Mouse (Mus musculus) heart, postnatal 10 days (tissue): ENCODE data around the gene Tmem191c. TPM values are rescaled to one million over a fixed set of nuclear protein-coding genes. Genes with fewer than 3 reads are reported as not detected.

Experiments used
- DNase-seq, 2 experiments: peaks; one replicate each; pipeline ENCODE4 v3.0.0; 2021
- intact Hi-C: fragments of 180-260 bp; cut with DNase I; formaldehyde crosslinking; loops from one replicate; pipeline ENCODE4 v1.15.1; 2025
- total RNA-seq, 2 experiments: library from RNA; stranded (reverse); gene quantifications; 2 replicates each; pipeline ENCODE4 v1.2.3; 2021

Gene Tmem191c
- total RNA-seq, 2 experiments from 2014 or later = 5.0 to 5.5 TPM

DNA sequence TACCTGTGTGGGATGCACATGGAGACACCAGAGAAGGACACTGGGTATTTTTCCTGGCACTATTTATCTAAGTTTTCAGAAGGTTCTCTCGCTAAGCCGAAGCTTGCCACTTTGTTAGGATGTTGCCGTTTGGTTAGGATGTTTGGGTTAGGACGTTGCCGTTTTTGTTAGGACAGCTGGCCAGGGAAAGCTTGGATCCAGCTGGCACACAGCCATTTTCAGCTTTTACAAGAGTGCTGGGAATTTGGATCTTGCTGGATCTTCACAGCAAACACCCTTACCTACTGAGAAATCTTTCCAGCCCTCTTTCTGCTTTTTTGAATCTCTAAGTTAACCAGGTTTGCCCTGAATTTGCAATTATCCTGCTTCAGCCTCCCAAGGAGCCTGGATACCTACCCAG, 45.6 kb downstream of the Tmem191c start:
- intact Hi-C loops = no loop called here
- peak; percentile 23 to 40 for DNase-seq

DNA sequence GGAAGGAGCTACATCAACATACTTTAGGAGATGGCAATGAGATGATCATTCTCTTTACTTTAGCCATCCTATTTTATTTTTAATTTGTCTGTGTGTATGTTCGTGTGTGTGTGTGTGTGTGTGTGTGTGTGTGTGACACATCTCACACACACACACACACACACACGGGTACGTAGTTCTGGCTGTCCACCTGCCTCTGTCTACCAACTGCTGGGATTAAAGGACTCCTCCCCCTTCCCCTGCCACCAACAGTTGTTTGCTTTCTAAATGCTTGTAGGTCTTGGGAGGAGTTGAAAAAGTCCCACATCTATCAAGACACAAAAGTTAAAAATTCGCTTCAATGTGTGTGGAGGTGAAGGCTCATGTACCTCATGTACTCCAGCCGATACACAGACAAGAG, 48.9 kb downstream of the Tmem191c start:
- intact Hi-C loops = no loop called here

DNA sequence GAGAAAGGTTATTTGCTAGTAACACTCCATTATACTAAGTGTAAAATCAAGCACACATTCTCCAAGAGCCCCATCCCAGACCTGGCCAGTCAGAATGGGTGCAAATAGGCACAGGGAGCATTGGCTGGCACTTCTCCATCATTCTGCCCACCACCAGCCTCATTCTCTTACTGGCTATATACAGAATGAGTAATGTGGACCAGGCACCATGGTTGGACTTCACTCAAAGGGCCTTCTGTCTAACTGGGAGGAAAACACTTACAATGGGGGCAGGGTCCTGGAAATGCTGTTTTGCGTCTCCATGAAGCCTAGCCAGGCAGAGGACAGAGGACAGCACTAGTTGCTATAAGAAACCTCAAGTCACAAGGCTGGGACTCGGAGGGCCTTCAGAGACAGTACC, 50.2 kb downstream of the Tmem191c start:
- intact Hi-C loops = no loop called here
- DNase-seq = no peak

More for the DNA sequence above, 48.9 kb downstream of the Tmem191c start:
- DNase-seq = no peak

DNA sequence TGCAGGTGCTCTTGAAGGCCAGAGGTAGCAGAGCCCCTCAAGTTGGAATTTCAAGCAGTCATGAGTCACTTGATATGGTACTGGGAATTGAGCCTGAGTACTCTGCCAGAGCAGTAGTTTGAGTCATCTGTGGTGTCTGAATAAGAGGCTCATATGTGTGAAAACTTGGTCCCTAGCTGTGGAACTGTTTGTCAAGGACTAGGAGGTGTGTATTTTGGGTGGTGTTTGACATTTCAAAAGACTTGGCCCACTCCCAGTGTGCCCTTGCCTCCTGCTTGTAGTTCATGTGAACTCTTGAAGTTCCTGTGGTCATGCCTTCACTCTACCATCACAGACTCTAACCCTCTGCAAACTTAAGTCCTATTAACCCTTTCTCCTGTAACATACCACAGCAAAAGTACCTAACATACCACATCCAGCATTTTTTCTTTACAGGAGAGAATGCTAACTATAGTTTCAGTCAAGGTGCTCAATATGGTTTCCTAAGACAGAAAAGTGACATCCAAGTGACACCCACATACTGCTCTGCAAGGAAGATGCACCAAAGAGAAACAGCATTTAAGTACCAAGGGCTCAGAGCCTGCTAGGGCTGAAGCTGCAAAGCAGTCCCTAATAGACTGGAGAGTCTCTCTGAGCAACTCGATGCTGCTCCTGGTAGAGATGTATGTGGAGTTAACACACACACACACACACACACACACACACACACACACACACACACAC, 54.1 kb downstream of the Tmem191c start:
- intact Hi-C loops = no loop called here
- no peak for DNase-seq

DNA sequence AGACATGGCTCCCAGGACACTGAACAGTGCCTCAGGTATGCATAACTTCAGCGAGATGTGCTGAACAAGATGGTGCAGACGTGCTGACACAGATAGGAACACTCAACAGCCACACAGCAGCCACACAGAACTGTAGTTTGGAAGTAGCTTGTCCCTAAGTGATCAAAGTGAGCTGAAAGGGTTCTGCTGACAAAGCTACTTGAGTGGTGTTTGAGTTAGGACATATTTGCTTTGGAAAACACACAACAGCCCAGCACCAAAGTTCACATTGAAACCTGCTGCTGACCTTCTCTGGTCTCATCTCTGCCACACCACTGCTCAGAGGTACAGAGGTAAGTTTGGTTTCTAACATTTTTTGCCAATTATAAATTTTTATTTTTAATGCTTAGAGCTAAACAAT, 55.2 kb downstream of the Tmem191c start, which contains the start of gene Serpind1:
Gene Serpind1 (plus strand): TSS at position 256 of the 400 bp plus-strand sequence.
- no peak for DNase-seq
- intact Hi-C loops = no loop called here

DNA sequence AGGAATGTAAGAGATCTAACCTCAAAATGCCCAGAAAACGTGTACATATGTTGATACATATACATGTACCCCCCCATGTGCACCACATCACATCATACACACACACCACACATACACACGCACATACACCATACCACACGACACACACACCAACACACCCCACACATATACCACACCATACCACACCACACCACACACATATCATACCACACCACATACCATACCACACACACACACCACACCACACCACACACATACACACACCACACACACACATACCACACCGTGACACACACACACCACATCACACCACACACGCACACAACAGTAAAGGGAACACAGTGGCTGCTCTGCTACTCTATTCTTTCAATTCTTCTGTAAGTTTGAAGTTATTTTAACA, 56.0 kb downstream of the Tmem191c start:
- intact Hi-C loops = no loop called here

More for the DNA sequence above, 56.0 kb downstream of the Tmem191c start:
- DNase-seq = no peak

Other genes with a start within 250 kb of the Tmem191c start
- 1 to 10 TPM; 4.4 to 4.7 TPM for gene Ypel1, start 206.4 kb upstream of the Tmem191c start, total RNA-seq
- gene Ppil2, start 164.8 kb upstream of the Tmem191c start, total RNA-seq = 10 to 100 TPM; 48.9 TPM
- 1 to 10 TPM in 1 of 2 experiments, under 1 TPM in 1; 0.45 to 2.1 TPM for gene 2610318N02Rik, start 150.9 kb upstream of the Tmem191c start, total RNA-seq
- gene Sdf2l1, start 143.7 kb upstream of the Tmem191c start, total RNA-seq = 1 to 10 TPM; 3.4 to 7.1 TPM
- 1 to 10 TPM; 1.6 to 2.2 TPM for gene Ydjc, start 131.5 kb upstream of the Tmem191c start, total RNA-seq
- under 1 TPM; 0.10 to 0.17 TPM for gene Ccdc116, start 128.8 kb upstream of the Tmem191c start, total RNA-seq
- gene Ube2l3, start 73.4 kb upstream of the Tmem191c start, total RNA-seq = 100 to 1,000 TPM; 133 to 137 TPM
- gene Rimbp3, start 67.5 kb upstream of the Tmem191c start, total RNA-seq = under 1 TPM; 0.19 to 0.27 TPM
- gene Hic2, start 42.5 kb upstream of the Tmem191c start, total RNA-seq = 1 to 10 TPM; 3.7 to 4.1 TPM
- gene Serpind1, start 55.3 kb downstream of the Tmem191c start, total RNA-seq = 1 to 10 TPM; 2.8 to 3.0 TPM
- 10 to 100 TPM; 16.2 to 17.3 TPM for gene Snap29, start 129.9 kb downstream of the Tmem191c start, total RNA-seq
- gene Pi4ka, start 130.2 kb downstream of the Tmem191c start, total RNA-seq = 10 to 100 TPM; 55.3 to 56.7 TPM
- 10 to 100 TPM; 27.9 to 33.8 TPM for gene Crkl, start 175.9 kb downstream of the Tmem191c start, total RNA-seq
- under 1 TPM; 0.34 to 0.45 TPM for gene Aifm3, start 213.5 kb downstream of the Tmem191c start, total RNA-seq
- gene Lztr1, start 232.6 kb downstream of the Tmem191c start, total RNA-seq = 10 to 100 TPM; 38.0 to 41.8 TPM